Mouse (Mus musculus): ENCODE measurements around the gene Cnr2. TPM values are rescaled to one million over a fixed set of nuclear protein-coding genes. Genes with fewer than 3 reads are reported as not detected.

The Cnr2 gene
- polyA plus RNA-seq, 1 experiment, result 0.38 TPM

GRCm38 (mm10) chr4:135855536-135856222, 39.5 kb upstream of the Cnr2 start, which contains the start of gene Srsf10:
TSS of gene Srsf10 (plus strand) at chr4:135855747.
- H3K27ac ChIP-seq (ENCODE audit: control insufficient read depth, insufficient read depth, low read depth, low read length), result peak within 1 kb of the TSS; percentile 100
- peak within 1 kb of the TSS; percentile 100 for H3K4me3 ChIP-seq (ENCODE audit: control insufficient read depth, low read depth, low read length)
- H3K4me1 ChIP-seq (ENCODE audit: control insufficient read depth, insufficient read depth, low read length), result peaks cover 17% of the 10 kb centered on the region
- TF ChIP-seq CTCF (IDR thresholded peaks at IDR 0.05; ENCODE audit: control insufficient read depth, insufficient read depth, insufficient replicate concordance, low read depth, low read length), result no peak
- peak; percentile 96 for TF ChIP-seq POLR2A (IDR thresholded peaks at IDR 0.05; ENCODE audit: control insufficient read depth, low read depth, low read length)
- H3K36me3 ChIP-seq (ENCODE audit: control insufficient read depth, insufficient read depth, low read length), result 0 out of 2 replicates have a peak, but pooled peaks cover 1% of the 10 kb centered on the region
- H3K27me3 ChIP-seq (ENCODE audit: control insufficient read depth, insufficient read depth, low read length), result no peaks in the 10 kb centered on the region

GRCm38 (mm10) chr4:135856223-135857091, 38.7 kb upstream of the Cnr2 start:
- 0 out of 2 replicates have a peak, but pooled peaks cover 1% of the 10 kb centered on the region for H3K36me3 ChIP-seq (ENCODE audit: control insufficient read depth, insufficient read depth, low read length)
- H3K4me1 ChIP-seq (ENCODE audit: control insufficient read depth, insufficient read depth, low read length), result peaks cover 17% of the 10 kb centered on the region
- peak overlapping the region; percentile 100 for H3K4me3 ChIP-seq (ENCODE audit: control insufficient read depth, low read depth, low read length)
- no peak; the same call in 1 of the 2 replicates for TF ChIP-seq POLR2A (IDR thresholded peaks at IDR 0.05; ENCODE audit: control insufficient read depth, low read depth, low read length)
- no peak for TF ChIP-seq CTCF (IDR thresholded peaks at IDR 0.05; ENCODE audit: control insufficient read depth, insufficient read depth, insufficient replicate concordance, low read depth, low read length)
- H3K27ac ChIP-seq (ENCODE audit: control insufficient read depth, insufficient read depth, low read depth, low read length), result peak overlapping the region; percentile 100
- H3K27me3 ChIP-seq (ENCODE audit: control insufficient read depth, insufficient read depth, low read length), result no peaks in the 10 kb centered on the region

GRCm38 (mm10) chr4:135857597-135858186, 37.5 kb upstream of the Cnr2 start:
- Histone ChIP-seq H3K27ac (ENCODE audit: control insufficient read depth, insufficient read depth, low read depth, low read length) (peak overlapping the region; percentile 10; the same call in 1 of the 2 replicates), H3K27me3 (ENCODE audit: control insufficient read depth, insufficient read depth, low read length) (no peaks in the 10 kb centered on the region), H3K36me3 (ENCODE audit: control insufficient read depth, insufficient read depth, low read length) (0 out of 2 replicates have a peak, but pooled peaks cover 1% of the 10 kb centered on the region), H3K4me3 (ENCODE audit: control insufficient read depth, low read depth, low read length) (peak overlapping the region; percentile 52), H3K4me1 (ENCODE audit: control insufficient read depth, insufficient read depth, low read length) (peaks cover 15% of the 10 kb centered on the region)
- TF ChIP-seq CTCF (IDR thresholded peaks at IDR 0.05; ENCODE audit: control insufficient read depth, insufficient read depth, insufficient replicate concordance, low read depth, low read length) (no peak), POLR2A (IDR thresholded peaks at IDR 0.05; ENCODE audit: control insufficient read depth, low read depth, low read length) (no peak)

- no peak overlapping the region for H3K4me3 ChIP-seq (ENCODE audit: control insufficient read depth, low read depth, low read length)
- TF ChIP-seq POLR2A (IDR thresholded peaks at IDR 0.05; ENCODE audit: control insufficient read depth, low read depth, low read length), result no peak
- TF ChIP-seq CTCF (IDR thresholded peaks at IDR 0.05; ENCODE audit: control insufficient read depth, insufficient read depth, insufficient replicate concordance, low read depth, low read length), result no peak
- peaks cover 3% of the 10 kb centered on the region for H3K36me3 ChIP-seq (ENCODE audit: control insufficient read depth, insufficient read depth, low read length)
- no peaks in the 10 kb centered on the region for H3K27me3 ChIP-seq (ENCODE audit: control insufficient read depth, insufficient read depth, low read length)
- H3K4me1 ChIP-seq (ENCODE audit: control insufficient read depth, insufficient read depth, low read length), result no peaks in the 10 kb centered on the region; the same call in 1 of the 2 replicates
- H3K27ac ChIP-seq (ENCODE audit: control insufficient read depth, insufficient read depth, low read depth, low read length), result no peak overlapping the region
Observed at GRCm38 (mm10) chr4:135868996-135869395, 26.2 kb upstream of the Cnr2 start.

- 0 out of 2 replicates have a peak overlapping the region, but pooled peaks have one; percentile 21 for H3K27ac ChIP-seq (ENCODE audit: control insufficient read depth, insufficient read depth, low read depth, low read length)
- H3K36me3 ChIP-seq (ENCODE audit: control insufficient read depth, insufficient read depth, low read length), result peaks cover 3% of the 10 kb centered on the region
- peaks cover 6% of the 10 kb centered on the region for H3K4me1 ChIP-seq (ENCODE audit: control insufficient read depth, insufficient read depth, low read length)
- TF ChIP-seq POLR2A (IDR thresholded peaks at IDR 0.05; ENCODE audit: control insufficient read depth, low read depth, low read length) (no peak), CTCF (IDR thresholded peaks at IDR 0.05; ENCODE audit: control insufficient read depth, insufficient read depth, insufficient replicate concordance, low read depth, low read length) (no peak)
- H3K27me3 ChIP-seq (ENCODE audit: control insufficient read depth, insufficient read depth, low read length), result no peaks in the 10 kb centered on the region
- H3K4me3 ChIP-seq (ENCODE audit: control insufficient read depth, low read depth, low read length), result peak overlapping the region; percentile 29; the same call in 1 of the 2 replicates
Observed at GRCm38 (mm10) chr4:135870227-135871023, 24.8 kb upstream of the Cnr2 start.

GRCm38 (mm10) chr4:135872015-135872414, 23.2 kb upstream of the Cnr2 start:
- Histone ChIP-seq H3K4me1 (ENCODE audit: control insufficient read depth, insufficient read depth, low read length) (peaks cover 18% of the 10 kb centered on the region), H3K4me3 (ENCODE audit: control insufficient read depth, low read depth, low read length) (peak overlapping the region; percentile 73), H3K27me3 (ENCODE audit: control insufficient read depth, insufficient read depth, low read length) (no peaks in the 10 kb centered on the region), H3K27ac (ENCODE audit: control insufficient read depth, insufficient read depth, low read depth, low read length) (peak overlapping the region; percentile 65), H3K36me3 (ENCODE audit: control insufficient read depth, insufficient read depth, low read length) (peaks cover 3% of the 10 kb centered on the region)
- TF ChIP-seq POLR2A (IDR thresholded peaks at IDR 0.05; ENCODE audit: control insufficient read depth, low read depth, low read length) (no peak), CTCF (IDR thresholded peaks at IDR 0.05; ENCODE audit: control insufficient read depth, insufficient read depth, insufficient replicate concordance, low read depth, low read length) (no peak)
